Mouse (Mus musculus): ENCODE measurements around the gene Magohb. TPM values are rescaled to one million over a fixed set of nuclear protein-coding genes. Genes with fewer than 3 reads are reported as not detected.
"Not testable (repeated sequence)": the region's sequence is repeated elsewhere in the genome, so short reads cannot be mapped to it uniquely, and the experiment has no call there.

The Magohb gene
- polyA plus RNA-seq, 1 experiment: 44.1 TPM

DNA sequence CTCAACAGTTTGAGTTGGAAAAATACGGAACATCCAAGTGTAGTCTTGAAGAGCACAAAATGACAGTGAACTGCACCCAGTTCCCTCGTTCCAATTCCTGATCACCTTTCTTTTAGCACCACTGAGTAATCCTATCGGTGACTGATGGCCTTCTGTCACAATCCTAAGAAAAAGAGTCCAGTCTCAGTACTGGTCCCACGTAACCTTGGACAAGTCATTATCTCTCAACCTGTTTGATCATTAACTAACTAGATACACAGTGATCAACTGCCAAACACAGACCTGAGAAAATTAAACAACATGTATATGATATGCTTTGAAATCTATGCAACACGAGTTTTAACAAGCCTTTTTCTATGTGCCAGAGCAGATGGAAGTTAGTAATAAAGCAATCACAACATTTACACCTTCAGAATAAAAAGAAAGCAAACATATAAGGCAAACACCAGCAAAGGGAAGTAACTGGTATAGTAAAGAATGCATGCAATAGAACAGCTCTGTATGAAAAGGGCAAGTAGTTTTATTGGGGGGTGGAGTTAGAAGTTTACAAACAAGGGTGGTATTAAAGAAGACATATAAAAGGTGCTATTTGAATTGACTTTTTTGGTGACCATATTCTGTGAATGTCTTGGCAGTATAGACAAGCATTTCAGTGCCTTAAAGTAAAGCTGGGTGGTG, 1.5 kb upstream of the Magohb start:
- H3K4me3 ChIP-seq (ENCODE audit: insufficient read depth, poor library complexity, severe bottlenecking): no peak overlapping the region
- H3K36me3 ChIP-seq (ENCODE audit: control insufficient read depth, insufficient read depth): peaks cover under 1% of the 10 kb centered on the region
- H3K27me3 ChIP-seq (ENCODE audit: control insufficient read depth, insufficient read depth, insufficient read length): no peaks in the 10 kb centered on the region
- peaks cover 33% of the 10 kb centered on the region for H3K79me2 ChIP-seq (ENCODE audit: control insufficient read depth, insufficient read depth)
- peaks cover 24% of the 10 kb centered on the region for H3K79me3 ChIP-seq (ENCODE audit: low read depth)
- H3ac ChIP-seq (ENCODE audit: control insufficient read depth, insufficient read length, low read depth): no peak overlapping the region
- no peak for TF ChIP-seq USF1 (IDR thresholded peaks at IDR 0.05; ENCODE audit: low read depth)
- TF ChIP-seq CEBPB (IDR thresholded peaks at IDR 0.05; ENCODE audit: low read depth): no peak
- no peak for TF ChIP-seq CTCF (IDR thresholded peaks at IDR 0.05; ENCODE audit: control insufficient read depth, insufficient read depth, insufficient read length)
- TF ChIP-seq MAX (IDR thresholded peaks at IDR 0.05): no peak
- TF ChIP-seq MYOG (IDR thresholded peaks at IDR 0.05; ENCODE audit: control insufficient read depth, extremely low read depth, insufficient read length): no peak
- TF ChIP-seq MYOD1 (IDR thresholded peaks at IDR 0.05; ENCODE audit: control insufficient read depth, insufficient read length, low read depth): no peak
- TF ChIP-seq FOSL1 (IDR thresholded peaks at IDR 0.05; ENCODE audit: insufficient read depth, low read length, poor library complexity, severe bottlenecking): no peak

DNA sequence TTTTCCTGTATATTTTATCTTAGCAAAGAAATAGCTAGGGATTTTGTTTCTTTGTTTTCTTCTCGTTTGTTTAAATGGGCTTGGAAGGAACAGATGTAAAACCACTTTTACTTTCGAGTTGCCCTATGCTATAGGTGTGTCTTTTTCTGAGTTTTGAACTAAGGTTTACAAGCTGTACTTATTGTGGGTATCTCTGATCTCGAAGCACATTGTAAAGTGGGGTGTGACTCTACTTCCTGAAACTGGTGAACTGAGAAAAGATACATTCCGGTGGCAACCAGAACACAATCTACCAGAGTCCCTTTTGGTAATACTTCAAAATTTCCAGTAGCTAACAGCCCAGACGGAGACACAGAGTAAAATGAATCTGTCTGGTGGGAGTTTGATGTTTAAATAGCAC, 872 bp upstream of the Magohb start:
- H3K79me3 ChIP-seq (ENCODE audit: low read depth): peaks cover 24% of the 10 kb centered on the region
- H3K27me3 ChIP-seq (ENCODE audit: control insufficient read depth, insufficient read depth, insufficient read length): no peaks in the 10 kb centered on the region
- H3K36me3 ChIP-seq (ENCODE audit: control insufficient read depth, insufficient read depth): no peaks in the 10 kb centered on the region
- H3K4me3 ChIP-seq (ENCODE audit: insufficient read depth, poor library complexity, severe bottlenecking): no peak overlapping the region
- H3ac ChIP-seq (ENCODE audit: control insufficient read depth, insufficient read length, low read depth): no peak overlapping the region
- peaks cover 40% of the 10 kb centered on the region for H3K79me2 ChIP-seq (ENCODE audit: control insufficient read depth, insufficient read depth)
- TF ChIP-seq FOSL1 (IDR thresholded peaks at IDR 0.05; ENCODE audit: insufficient read depth, low read length, poor library complexity, severe bottlenecking): no peak
- no peak for TF ChIP-seq MYOG (IDR thresholded peaks at IDR 0.05; ENCODE audit: control insufficient read depth, extremely low read depth, insufficient read length)
- TF ChIP-seq USF1 (IDR thresholded peaks at IDR 0.05; ENCODE audit: low read depth): no peak
- TF ChIP-seq CEBPB (IDR thresholded peaks at IDR 0.05; ENCODE audit: low read depth): no peak
- no peak for TF ChIP-seq CTCF (IDR thresholded peaks at IDR 0.05; ENCODE audit: control insufficient read depth, insufficient read depth, insufficient read length)
- TF ChIP-seq MAX (IDR thresholded peaks at IDR 0.05): no peak

- Histone ChIP-seq H3K4me3 (ENCODE audit: insufficient read depth, poor library complexity, severe bottlenecking) (peak overlapping the region; percentile 78), H3ac (ENCODE audit: control insufficient read depth, insufficient read length, low read depth) (peak overlapping the region; percentile 91), H3K36me3 (ENCODE audit: control insufficient read depth, insufficient read depth) (peaks cover 12% of the 10 kb centered on the region), H3K27me3 (ENCODE audit: control insufficient read depth, insufficient read depth, insufficient read length) (no peaks in the 10 kb centered on the region), H3K79me2 (ENCODE audit: control insufficient read depth, insufficient read depth) (peaks cover 50% of the 10 kb centered on the region), H3K79me3 (ENCODE audit: low read depth) (peaks cover 26% of the 10 kb centered on the region)
- no peak for TF ChIP-seq MYOD1 (IDR thresholded peaks at IDR 0.05; ENCODE audit: control insufficient read depth, insufficient read length, low read depth)
- no peak for TF ChIP-seq MAX (IDR thresholded peaks at IDR 0.05)
- TF ChIP-seq USF1 (IDR thresholded peaks at IDR 0.05; ENCODE audit: low read depth): no peak
- TF ChIP-seq CTCF (IDR thresholded peaks at IDR 0.05; ENCODE audit: control insufficient read depth, insufficient read depth, insufficient read length): no peak
- no peak for TF ChIP-seq MYOG (IDR thresholded peaks at IDR 0.05; ENCODE audit: control insufficient read depth, extremely low read depth, insufficient read length)
- TF ChIP-seq FOSL1 (IDR thresholded peaks at IDR 0.05; ENCODE audit: insufficient read depth, low read length, poor library complexity, severe bottlenecking): no peak
- no peak for TF ChIP-seq CEBPB (IDR thresholded peaks at IDR 0.05; ENCODE audit: low read depth)
Observed at GRCm38 (mm10) chr6:131292276-131292990, 611 bp downstream of the Magohb start.

DNA sequence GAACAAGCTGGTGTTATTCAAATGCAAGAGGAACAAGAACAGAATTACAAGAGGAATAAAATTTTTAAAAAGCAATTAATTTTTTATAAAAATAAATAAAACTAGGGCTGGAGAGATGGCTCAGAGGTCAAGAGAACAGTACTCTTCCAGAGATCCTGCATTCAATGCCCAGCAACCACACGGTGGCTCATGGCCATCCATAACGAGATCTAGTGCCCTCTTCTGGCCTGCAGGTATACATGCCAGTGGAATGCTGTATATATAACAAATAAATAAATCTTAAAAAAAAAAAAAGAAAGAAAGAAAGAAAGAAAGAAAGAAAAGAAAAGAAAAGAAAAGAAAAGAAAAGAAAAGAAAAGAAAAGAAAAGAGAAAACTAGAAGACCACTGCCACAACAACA, 2.6 kb downstream of the Magohb start:
- H3K79me3 ChIP-seq (ENCODE audit: low read depth): peaks cover 26% of the 10 kb centered on the region
- no peak for TF ChIP-seq FOSL1 (IDR thresholded peaks at IDR 0.05; ENCODE audit: insufficient read depth, low read length, poor library complexity, severe bottlenecking)
- peak; percentile 35 for TF ChIP-seq CTCF (IDR thresholded peaks at IDR 0.05; ENCODE audit: control insufficient read depth, insufficient read depth, insufficient read length)
- H3K4me3 ChIP-seq (ENCODE audit: insufficient read depth, poor library complexity, severe bottlenecking): no peak overlapping the region
- peaks cover 26% of the 10 kb centered on the region for H3K36me3 ChIP-seq (ENCODE audit: control insufficient read depth, insufficient read depth)
- H3K27me3 ChIP-seq (ENCODE audit: control insufficient read depth, insufficient read depth, insufficient read length): no peaks in the 10 kb centered on the region
- peaks cover 50% of the 10 kb centered on the region for H3K79me2 ChIP-seq (ENCODE audit: control insufficient read depth, insufficient read depth)
- no peak overlapping the region for H3ac ChIP-seq (ENCODE audit: control insufficient read depth, insufficient read length, low read depth)

DNA sequence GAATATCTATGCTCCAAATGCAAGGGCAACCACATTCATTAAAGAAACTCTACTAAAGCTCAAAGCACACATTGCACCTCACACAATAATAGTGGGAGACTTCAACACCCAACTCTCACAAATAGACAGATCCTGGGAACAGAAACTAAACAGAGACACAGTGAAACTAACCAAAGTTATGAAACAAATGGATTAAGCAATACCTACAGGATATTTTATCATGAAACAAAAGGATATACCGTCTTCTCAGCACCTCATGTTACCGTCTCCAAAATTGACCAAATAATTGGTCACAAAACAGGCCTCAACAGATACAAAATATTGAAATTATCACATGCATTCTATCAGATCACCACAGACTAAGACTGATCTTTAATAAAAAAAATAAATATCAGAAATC, 14.9 kb downstream of the Magohb start:
- not testable (repeated sequence) for H3K79me3 ChIP-seq (ENCODE audit: low read depth); H3ac ChIP-seq (ENCODE audit: control insufficient read depth, insufficient read length, low read depth); H3K27me3 ChIP-seq (ENCODE audit: control insufficient read depth, insufficient read depth, insufficient read length); H3K79me2 ChIP-seq (ENCODE audit: control insufficient read depth, insufficient read depth); H3K4me3 ChIP-seq (ENCODE audit: insufficient read depth, poor library complexity, severe bottlenecking)
- peaks cover 25% of the 10 kb centered on the region for H3K36me3 ChIP-seq (ENCODE audit: control insufficient read depth, insufficient read depth)

GRCm38 (mm10) chr6:131276659-131277058, 16.4 kb downstream of the Magohb start:
- Histone ChIP-seq H3ac (ENCODE audit: control insufficient read depth, insufficient read length, low read depth) (no peak overlapping the region), H3K79me2 (ENCODE audit: control insufficient read depth, insufficient read depth) (no peaks in the 10 kb centered on the region), H3K79me3 (ENCODE audit: low read depth) (no peaks in the 10 kb centered on the region), H3K36me3 (ENCODE audit: control insufficient read depth, insufficient read depth) (peaks cover 14% of the 10 kb centered on the region), H3K27me3 (ENCODE audit: control insufficient read depth, insufficient read depth, insufficient read length) (no peaks in the 10 kb centered on the region), H3K4me3 (ENCODE audit: insufficient read depth, poor library complexity, severe bottlenecking) (no peak overlapping the region)
- TF ChIP-seq MAX (IDR thresholded peaks at IDR 0.05): no peak
- no peak for TF ChIP-seq FOSL1 (IDR thresholded peaks at IDR 0.05; ENCODE audit: insufficient read depth, low read length, poor library complexity, severe bottlenecking)
- no peak for TF ChIP-seq CEBPB (IDR thresholded peaks at IDR 0.05; ENCODE audit: low read depth)
- no peak for TF ChIP-seq USF1 (IDR thresholded peaks at IDR 0.05; ENCODE audit: low read depth)
- no peak for TF ChIP-seq MYOD1 (IDR thresholded peaks at IDR 0.05; ENCODE audit: control insufficient read depth, insufficient read length, low read depth)
- TF ChIP-seq MYOG (IDR thresholded peaks at IDR 0.05; ENCODE audit: control insufficient read depth, extremely low read depth, insufficient read length): no peak
- TF ChIP-seq CTCF (IDR thresholded peaks at IDR 0.05; ENCODE audit: control insufficient read depth, insufficient read depth, insufficient read length): no peak
